Mouse (Mus musculus): ENCODE measurements at regions not wholly inside any gene's neighbourhood (a gene's known extent, or its start where the extent isn't known, plus 50 kb on each side); places are given as distances from the start of the nearest gene placed in this dataset.

DNA sequence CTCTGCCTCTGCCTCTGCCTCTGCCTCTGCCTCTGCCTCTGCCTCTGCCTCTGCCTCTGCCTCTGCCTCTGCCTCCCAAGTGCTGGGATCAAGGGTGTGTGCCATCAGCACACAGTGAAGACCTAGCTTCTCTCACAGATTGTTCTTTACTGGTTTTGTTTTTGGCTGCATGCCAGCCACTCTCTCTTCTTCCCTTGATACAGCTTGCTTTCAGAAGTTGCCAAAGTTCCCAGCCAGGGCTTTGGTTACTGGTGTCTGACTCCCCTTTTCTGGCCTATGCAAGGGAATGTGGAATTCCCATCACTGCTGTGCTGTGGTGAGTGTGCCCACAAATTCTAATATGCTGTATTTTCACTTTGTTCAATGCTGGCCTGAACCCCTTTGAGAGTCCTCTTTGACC, 68.6 kb upstream of the Zfp637 start:
- no peaks in the 10 kb centered on the region for H3K36me3 ChIP-seq (replicated peaks in 1 of 2; ENCODE audit: control insufficient read depth in 1 of 2, insufficient read depth in 1 of 2, low read length in 1 of 2)
- H3K79me2 ChIP-seq (replicated peaks; ENCODE audit: control insufficient read depth, extremely low read depth, insufficient read depth, poor library complexity, severe bottlenecking) = no peaks in the 10 kb centered on the region
- no peak for TF ChIP-seq MAZ (IDR thresholded peaks at IDR 0.05; ENCODE audit: low read depth, low read length)
- TF ChIP-seq MAX (IDR thresholded peaks at IDR 0.05; ENCODE audit: low read length) = no peak
- TF ChIP-seq POLR2AphosphoS2 (IDR thresholded peaks at IDR 0.05; ENCODE audit: low read depth, low read length) = no peak
- no peak for TF ChIP-seq ETS1 (conservative IDR thresholded peaks at IDR 0.05; ENCODE audit: low read depth, low read length)
- no peak for TF ChIP-seq BHLHE40 (IDR thresholded peaks at IDR 0.05; ENCODE audit: low read depth, low read length)
- no peak for TF ChIP-seq NRF1 (IDR thresholded peaks at IDR 0.05; ENCODE audit: low read depth, low read length)
- no peak for TF ChIP-seq SMC3 (IDR thresholded peaks at IDR 0.05; ENCODE audit: low read depth, low read length)
- no peak for TF ChIP-seq GABPA (IDR thresholded peaks at IDR 0.05; ENCODE audit: insufficient replicate concordance, low read depth, low read length)
- no peak for TF ChIP-seq IRF4 (IDR thresholded peaks at IDR 0.05; ENCODE audit: low read depth, low read length)
- no peak for TF ChIP-seq PAX5 (IDR thresholded peaks at IDR 0.05; ENCODE audit: low read length)
- no peak for TF ChIP-seq TCF12 (IDR thresholded peaks at IDR 0.05; ENCODE audit: low read depth, low read length)
- no peak for TF ChIP-seq MEF2A (IDR thresholded peaks at IDR 0.05; ENCODE audit: borderline replicate concordance, low read depth, low read length)
- TF ChIP-seq JUND (conservative IDR thresholded peaks at IDR 0.05; ENCODE audit: low read depth, low read length) = no peak
- TF ChIP-seq CTCF (conservative IDR thresholded peaks at IDR 0.05 in 1 of 2, IDR thresholded peaks at IDR 0.05 in 1 of 2; ENCODE audit: low read depth in 2 of 2, low read length in 2 of 2) = no peak
- no peak for TF ChIP-seq ELF1 (IDR thresholded peaks at IDR 0.05; ENCODE audit: low read depth, low read length)
- TF ChIP-seq UBTF (IDR thresholded peaks at IDR 0.05; ENCODE audit: low read depth, low read length) = no peak
- no peak for TF ChIP-seq KAT2A (IDR thresholded peaks at IDR 0.05; ENCODE audit: insufficient replicate concordance, low read length)
- no peak for TF ChIP-seq USF1 (IDR thresholded peaks at IDR 0.05; ENCODE audit: low read depth, low read length)
- dilution Hi-C loops (cut with MboI; ENCODE audit: extremely low pct_ligation_motif_present, extremely low pct_unique_long_range_greater_than_20kb, low sequenced_read_pairs) (no loop called here), in situ Hi-C loops (cut with MboI; ENCODE audit: low pct_ligation_motif_present, low pct_unique_long_range_greater_than_20kb, low sequenced_read_pairs) (no loop called here)
- H3K4me3 ChIP-seq (replicated peaks in 1 of 3; ENCODE audit: low read depth in 2 of 3, low read length in 2 of 3, poor library complexity in 1 of 3) = no peak overlapping the region
- H3K9me3 ChIP-seq (replicated peaks; ENCODE audit: low read length) = no peaks in the 10 kb centered on the region
- H3K4me2 ChIP-seq (ENCODE audit: insufficient read depth, low read depth, poor library complexity, severe bottlenecking) = no peak overlapping the region
- no peak overlapping the region for H3K27ac ChIP-seq (ENCODE audit: insufficient read depth, low read depth)
- DNase-seq (ENCODE audit: extremely low read depth) = no peak
- H3K27me3 ChIP-seq (replicated peaks) = peaks cover 61% of the 10 kb centered on the region
- H3K4me1 ChIP-seq (ENCODE audit: control insufficient read depth in 1 of 2, insufficient read depth in 2 of 2) = no peaks in the 10 kb centered on the region
- no peak overlapping the region for H3K9ac ChIP-seq (ENCODE audit: insufficient read depth, low read depth)

DNA sequence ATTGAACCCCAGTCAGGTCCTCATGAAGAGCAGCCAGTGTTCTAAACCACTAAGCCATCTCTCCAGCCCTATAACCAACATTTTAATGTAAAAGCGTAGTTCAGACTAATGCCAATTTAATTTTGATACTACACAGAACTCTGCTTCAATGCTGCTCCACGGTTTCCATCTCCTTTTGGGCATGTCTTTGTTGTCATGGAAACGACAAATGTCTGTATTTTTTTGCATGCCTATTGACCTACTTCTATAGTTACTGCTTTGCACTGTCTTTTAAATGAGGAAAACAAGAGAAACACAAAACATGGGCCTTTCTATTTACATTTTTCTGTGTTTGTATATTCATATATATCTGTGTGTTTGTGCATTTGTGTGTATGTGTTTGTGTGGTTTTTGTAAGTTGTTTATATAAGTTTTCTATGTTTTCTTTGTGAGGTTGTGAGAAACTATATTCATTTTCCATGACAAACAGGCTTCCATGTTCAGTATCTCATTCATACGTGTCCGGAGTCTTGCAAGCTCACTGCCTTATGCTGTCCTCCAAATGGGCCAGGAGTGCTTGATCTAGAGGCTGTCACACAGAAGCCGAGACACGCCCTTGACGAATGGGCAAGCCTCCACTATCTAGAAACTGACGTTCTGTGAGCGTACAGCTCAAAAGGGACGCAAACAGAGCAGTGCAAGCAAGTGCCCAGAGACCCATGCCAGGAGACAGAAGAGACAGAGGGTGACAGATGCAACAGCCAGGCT, 65.5 kb upstream of the Zfp637 start:
- in situ Hi-C loops (cut with MboI; ENCODE audit: low pct_ligation_motif_present, low pct_unique_long_range_greater_than_20kb, low sequenced_read_pairs) = no loop called here

More for the DNA sequence above, 65.5 kb upstream of the Zfp637 start:
- Histone ChIP-seq H3K36me3 (replicated peaks in 1 of 2; ENCODE audit: control insufficient read depth in 1 of 2, insufficient read depth in 1 of 2, low read length in 1 of 2) (no peaks in the 10 kb centered on the region), H3K9me3 (replicated peaks; ENCODE audit: low read length) (no peaks in the 10 kb centered on the region), H3K27me3 (replicated peaks) (peaks cover 77% of the 10 kb centered on the region), H3K27ac (ENCODE audit: insufficient read depth, low read depth) (no peak overlapping the region), H3K79me2 (replicated peaks; ENCODE audit: control insufficient read depth, extremely low read depth, insufficient read depth, poor library complexity, severe bottlenecking) (no peaks in the 10 kb centered on the region), H3K4me1 (ENCODE audit: control insufficient read depth in 1 of 2, insufficient read depth in 2 of 2) (no peaks in the 10 kb centered on the region), H3K9ac (ENCODE audit: insufficient read depth, low read depth) (no peak overlapping the region), H3K4me2 (ENCODE audit: insufficient read depth, low read depth, poor library complexity, severe bottlenecking) (no peak overlapping the region), H3K4me3 (replicated peaks in 1 of 3; ENCODE audit: low read depth in 2 of 3, low read length in 2 of 3, poor library complexity in 1 of 3) (no peak overlapping the region)
- DNase-seq (ENCODE audit: extremely low read depth) = no peak
- TF ChIP-seq ZC3H11A (IDR thresholded peaks at IDR 0.05; ENCODE audit: low read depth, low read length) (no peak), ZNF384 (IDR thresholded peaks at IDR 0.05; ENCODE audit: low read depth, low read length) (no peak), E2F4 (IDR thresholded peaks at IDR 0.05; ENCODE audit: insufficient replicate concordance, low read depth, low read length) (no peak), NELFE (IDR thresholded peaks at IDR 0.05; ENCODE audit: low read depth, low read length) (no peak), IRF4 (IDR thresholded peaks at IDR 0.05; ENCODE audit: low read depth, low read length) (no peak), MAX (IDR thresholded peaks at IDR 0.05; ENCODE audit: low read length) (no peak), CHD1 (IDR thresholded peaks at IDR 0.05; ENCODE audit: low read depth, low read length) (no peak), POLR2AphosphoS2 (IDR thresholded peaks at IDR 0.05; ENCODE audit: low read depth, low read length) (no peak), MAZ (IDR thresholded peaks at IDR 0.05; ENCODE audit: low read depth, low read length) (no peak), KAT2A (IDR thresholded peaks at IDR 0.05; ENCODE audit: insufficient replicate concordance, low read length) (no peak)
- dilution Hi-C loops (cut with MboI; ENCODE audit: extremely low pct_ligation_motif_present, extremely low pct_unique_long_range_greater_than_20kb, low sequenced_read_pairs) = no loop called here
